Mouse (Mus musculus) hindbrain, embryonic 16.5 days (tissue): Measurements from ENCODE around the gene Limch1. TPM values are rescaled to one million over a fixed set of nuclear protein-coding genes. Genes with fewer than 3 reads are reported as not detected.

ENCODE experiments used
- ATAC-seq: fragments of 200-750 bp; cut with Nextera tagmentation; 2 replicates; pipeline ENCODE4 v1.8.0; 2017; ENCODE audit warnings: moderate TSS enrichment, moderate library complexity
- H3K27ac ChIP-seq: fragments of 300-500 bp; sonication (generic); 2 replicates; pipeline ENCODE4 v1.5.1; 2014; ENCODE audit warnings: low read depth, mild to moderate bottlenecking, control low read depth, low read length, moderate library complexity
- H3K27me3 ChIP-seq: fragments of 300-500 bp; sonication (generic); replicated peaks from 2 replicates; pipeline ENCODE4 v1.6.1; 2014; ENCODE audit warnings: low read length; ENCODE audit not compliant: control insufficient read depth, insufficient read depth
- H3K36me3 ChIP-seq: fragments of 300-500 bp; sonication (generic); 2 replicates; pipeline ENCODE4 v1.6.1; 2014; ENCODE audit warnings: mild to moderate bottlenecking, low read length, moderate library complexity, mixed read lengths; ENCODE audit not compliant: control insufficient read depth, insufficient read depth
- H3K4me1 ChIP-seq: fragments of 300-500 bp; sonication (generic); 2 replicates; pipeline ENCODE4 v1.6.1; 2014; ENCODE audit warnings: low read depth, low read length; ENCODE audit not compliant: control insufficient read depth, insufficient read depth
- H3K4me2 ChIP-seq: fragments of 300-500 bp; sonication (generic); 2 replicates; pipeline ENCODE4 v1.6.1; 2014; ENCODE audit warnings: mild to moderate bottlenecking, low read length, control low read depth, moderate library complexity
- H3K4me3 ChIP-seq: fragments of 300-500 bp; sonication (generic); 2 replicates; pipeline ENCODE4 v1.5.1; 2014; ENCODE audit warnings: mild to moderate bottlenecking, low read length, control low read depth, moderate library complexity
- H3K9ac ChIP-seq: fragments of 300-500 bp; sonication (generic); 2 replicates; pipeline ENCODE4 v1.6.1; 2014; ENCODE audit warnings: low read depth, mild to moderate bottlenecking, control low read depth, low read length, moderate library complexity
- H3K9me3 ChIP-seq: fragments of 300-500 bp; sonication (generic); 2 replicates; pipeline ENCODE4 v1.6.1; 2014; ENCODE audit warnings: mild to moderate bottlenecking, low read length, moderate library complexity; ENCODE audit not compliant: control insufficient read depth
- WGBS: fragments of 180-500 bp; shearing (Covaris S2); extraction: QIAGEN DNeasy Blood & Tissue Kit; methylation state at CpG from one replicate; pipeline ENCODE4 v1.1.7; 2014; 5-methylcytosine and 5-hydroxymethylcytosine counted together
- polyA plus RNA-seq: library from polyadenylated mRNA; unstranded; fragments of >200 nt; fragmentation: Nextera tagmentation; extraction: Ambion mirVana; gene quantifications from 2 replicates; pipeline ENCODE4 v1.2.1, GENCODE M21; 2015

The Limch1 gene
- polyA plus RNA-seq, 1 experiment from 2014 or later = 48.4 TPM

DNA sequence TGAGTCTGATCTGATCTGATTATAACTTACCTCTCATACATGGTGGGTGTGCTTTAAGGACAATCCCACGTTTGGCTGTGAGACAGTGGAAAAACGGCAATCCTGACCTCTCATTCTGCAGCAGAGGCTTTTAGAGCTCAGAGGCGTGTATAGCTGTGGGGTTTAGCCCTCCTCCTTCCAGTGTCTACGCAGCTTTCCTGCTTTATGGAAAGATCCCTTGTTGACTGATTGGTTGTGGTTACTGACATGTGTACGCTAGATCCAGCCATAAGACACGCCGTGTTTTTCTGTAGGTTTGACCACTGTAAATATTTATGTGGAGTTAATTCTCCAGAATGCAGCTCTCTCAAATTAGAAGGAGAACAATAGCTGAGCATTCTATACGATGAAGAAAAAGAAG, 81.2 kb downstream of the Limch1 start:
- 69% methylated on average over 8 of the region's 8 CpGs for WGBS
- Histone ChIP-seq H3K27ac (no peak overlapping the region), H3K36me3 (no peaks in the 10 kb centered on the region)

GRCm38 (mm10) chr5:66829505-66829904, 83.9 kb downstream of the Limch1 start:
- H3K27me3 ChIP-seq = no peaks in the 10 kb centered on the region
- no peak overlapping the region for H3K27ac ChIP-seq
- no peak for ATAC-seq

More for the DNA sequence above, 81.2 kb downstream of the Limch1 start:
- Histone ChIP-seq H3K4me3 (no peak overlapping the region), H3K4me2 (no peak overlapping the region), H3K27me3 (no peaks in the 10 kb centered on the region), H3K9ac (no peak overlapping the region), H3K4me1 (no peaks in the 10 kb centered on the region), H3K9me3 (no peaks in the 10 kb centered on the region)
- no peak for ATAC-seq

GRCm38 (mm10) chr5:66830206-66830605, 84.6 kb downstream of the Limch1 start:
- ATAC-seq = no peak
- no peaks in the 10 kb centered on the region for H3K9me3 ChIP-seq
- no peak overlapping the region for H3K4me3 ChIP-seq
- 88% methylated on average over 10 of the region's 10 CpGs for WGBS
- no peak overlapping the region for H3K4me2 ChIP-seq
- H3K27me3 ChIP-seq = no peaks in the 10 kb centered on the region
- no peaks in the 10 kb centered on the region for H3K36me3 ChIP-seq
- H3K27ac ChIP-seq = no peak overlapping the region
- H3K9ac ChIP-seq = no peak overlapping the region
- H3K4me1 ChIP-seq = no peaks in the 10 kb centered on the region

More at GRCm38 (mm10) chr5:66829505-66829904, 83.9 kb downstream of the Limch1 start:
- Histone ChIP-seq H3K9me3 (no peaks in the 10 kb centered on the region), H3K9ac (no peak overlapping the region), H3K4me3 (no peak overlapping the region), H3K4me1 (no peaks in the 10 kb centered on the region), H3K4me2 (no peak overlapping the region), H3K36me3 (no peaks in the 10 kb centered on the region)
- whole genome bisulfite sequencing = 81% methylated on average over 5 of the region's 5 CpGs

DNA sequence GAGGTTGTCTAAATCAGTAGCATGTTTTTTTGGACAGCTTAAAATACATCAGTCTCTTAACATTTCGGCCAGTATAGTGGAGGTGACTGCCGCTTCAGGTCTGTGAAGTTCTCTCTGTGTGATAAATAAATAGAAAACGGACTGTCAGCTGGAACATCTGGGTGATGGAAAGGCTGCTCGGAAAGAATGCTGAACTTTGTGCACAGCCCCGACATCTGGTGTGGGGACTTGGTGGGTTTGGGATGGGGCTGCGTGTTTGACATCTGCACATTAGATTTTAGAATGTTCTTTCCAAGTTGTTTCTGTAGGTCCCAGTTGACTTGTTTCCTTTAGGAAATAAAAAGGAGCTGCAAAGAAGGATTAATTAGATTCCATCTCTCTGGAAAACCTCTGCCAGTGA, 89.1 kb downstream of the Limch1 start:
- WGBS = 71% methylated on average over 6 of the region's 6 CpGs
- ATAC-seq = no peak
- H3K4me3 ChIP-seq = no peak overlapping the region

GRCm38 (mm10) chr5:66836892-66837291, 91.3 kb downstream of the Limch1 start:
- no peak for ATAC-seq
- Histone ChIP-seq H3K9me3 (no peaks in the 10 kb centered on the region), H3K4me2 (no peak overlapping the region), H3K27ac (no peak overlapping the region), H3K9ac (no peak overlapping the region), H3K4me1 (no peaks in the 10 kb centered on the region), H3K36me3 (no peaks in the 10 kb centered on the region), H3K4me3 (no peak overlapping the region), H3K27me3 (no peaks in the 10 kb centered on the region)
- 90% methylated on average over 4 of the region's 4 CpGs for WGBS

More for the DNA sequence above, 89.1 kb downstream of the Limch1 start:
- Histone ChIP-seq H3K27ac (no peak overlapping the region), H3K9me3 (no peaks in the 10 kb centered on the region), H3K27me3 (no peaks in the 10 kb centered on the region), H3K4me1 (no peaks in the 10 kb centered on the region), H3K9ac (no peak overlapping the region), H3K36me3 (no peaks in the 10 kb centered on the region), H3K4me2 (no peak overlapping the region)

DNA sequence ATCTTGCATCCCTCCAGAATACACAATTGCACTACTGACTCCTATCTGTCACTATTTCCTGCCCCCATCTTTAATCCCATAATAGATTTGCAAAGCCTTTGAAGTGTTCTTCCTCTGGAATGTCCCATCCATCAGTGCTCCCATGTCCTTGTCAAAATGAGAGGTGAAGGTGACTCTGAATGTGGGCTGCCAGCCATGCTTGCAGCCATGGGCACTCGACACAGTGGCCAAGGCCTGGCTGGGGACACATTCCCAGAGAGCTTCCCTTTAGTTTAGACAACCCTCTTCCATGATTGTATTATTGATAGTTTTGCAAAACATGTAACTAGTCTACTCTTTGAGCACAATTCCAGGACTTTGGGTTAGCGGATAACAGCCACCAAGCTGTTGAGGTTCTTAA, 96.3 kb downstream of the Limch1 start:
- H3K36me3 ChIP-seq = no peaks in the 10 kb centered on the region
- H3K9me3 ChIP-seq = no peaks in the 10 kb centered on the region
- no peak overlapping the region for H3K4me3 ChIP-seq
- no peak overlapping the region for H3K4me2 ChIP-seq
- no peak overlapping the region for H3K27ac ChIP-seq
- H3K4me1 ChIP-seq = no peaks in the 10 kb centered on the region
- no peaks in the 10 kb centered on the region for H3K27me3 ChIP-seq
- no peak overlapping the region for H3K9ac ChIP-seq
- ATAC-seq = no peak
- 90% methylated on average over 2 of the region's 2 CpGs for WGBS

DNA sequence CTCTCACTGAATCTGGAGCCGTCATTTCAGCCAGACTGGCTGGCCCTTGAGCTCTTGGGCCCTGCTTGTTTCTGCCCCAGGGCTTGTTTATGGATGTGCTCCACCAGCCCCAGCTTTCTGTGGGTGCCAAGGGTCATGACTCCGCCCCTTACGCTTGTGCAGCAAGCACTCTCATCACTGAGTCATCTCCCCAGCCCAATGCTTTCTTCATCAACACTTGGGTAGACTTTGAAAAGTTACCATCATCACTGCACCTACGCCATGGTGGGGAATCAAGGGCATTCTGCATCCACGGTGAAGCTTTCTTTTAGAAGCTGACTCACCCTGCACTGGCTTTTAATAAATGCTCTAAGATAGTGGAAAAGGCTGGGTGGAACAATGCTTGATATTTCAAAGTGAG, 97.1 kb downstream of the Limch1 start:
- Histone ChIP-seq H3K27ac (no peak overlapping the region), H3K4me1 (no peaks in the 10 kb centered on the region), H3K9me3 (no peaks in the 10 kb centered on the region), H3K36me3 (no peaks in the 10 kb centered on the region), H3K4me3 (no peak overlapping the region), H3K9ac (no peak overlapping the region), H3K27me3 (no peaks in the 10 kb centered on the region), H3K4me2 (no peak overlapping the region)
- 93% methylated on average over 5 of the region's 5 CpGs for WGBS
- no peak for ATAC-seq

DNA sequence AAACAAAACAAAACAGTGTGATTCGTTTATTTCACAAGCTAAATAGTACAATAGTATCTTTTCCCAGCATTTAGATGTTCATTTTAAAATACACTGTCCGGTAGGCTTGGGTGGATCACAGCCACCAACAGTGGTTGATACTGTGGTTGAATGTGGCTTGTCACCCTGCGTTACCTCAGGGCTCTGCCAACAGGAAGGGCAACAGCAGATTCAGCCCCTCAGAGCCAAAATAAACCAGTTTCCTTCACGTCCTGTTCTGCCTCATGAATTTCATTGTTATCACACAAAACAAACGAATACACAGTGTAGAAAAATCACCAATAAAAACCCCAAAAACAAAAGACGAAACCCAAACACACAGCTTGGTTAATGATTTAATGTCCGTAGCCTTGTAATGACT, 102.5 kb downstream of the Limch1 start:
- Histone ChIP-seq H3K27me3 (no peaks in the 10 kb centered on the region), H3K9ac (no peak overlapping the region), H3K36me3 (no peaks in the 10 kb centered on the region), H3K9me3 (no peaks in the 10 kb centered on the region), H3K27ac (no peak overlapping the region), H3K4me1 (no peaks in the 10 kb centered on the region), H3K4me3 (no peak overlapping the region), H3K4me2 (no peak overlapping the region)
- ATAC-seq = no peak
- 62% methylated on average over 7 of the region's 7 CpGs for WGBS

- H3K9ac ChIP-seq = no peak overlapping the region
- no peak overlapping the region for H3K27ac ChIP-seq
- H3K4me1 ChIP-seq = no peaks in the 10 kb centered on the region
- H3K4me3 ChIP-seq = no peak overlapping the region
- H3K4me2 ChIP-seq = no peak overlapping the region
- no peaks in the 10 kb centered on the region for H3K9me3 ChIP-seq
- no peak for ATAC-seq
- no peaks in the 10 kb centered on the region for H3K27me3 ChIP-seq
- no peaks in the 10 kb centered on the region for H3K36me3 ChIP-seq
- WGBS = 79% methylated on average over 4 of the region's 4 CpGs
Measured at GRCm38 (mm10) chr5:66849148-66849547, 103.5 kb downstream of the Limch1 start.

DNA sequence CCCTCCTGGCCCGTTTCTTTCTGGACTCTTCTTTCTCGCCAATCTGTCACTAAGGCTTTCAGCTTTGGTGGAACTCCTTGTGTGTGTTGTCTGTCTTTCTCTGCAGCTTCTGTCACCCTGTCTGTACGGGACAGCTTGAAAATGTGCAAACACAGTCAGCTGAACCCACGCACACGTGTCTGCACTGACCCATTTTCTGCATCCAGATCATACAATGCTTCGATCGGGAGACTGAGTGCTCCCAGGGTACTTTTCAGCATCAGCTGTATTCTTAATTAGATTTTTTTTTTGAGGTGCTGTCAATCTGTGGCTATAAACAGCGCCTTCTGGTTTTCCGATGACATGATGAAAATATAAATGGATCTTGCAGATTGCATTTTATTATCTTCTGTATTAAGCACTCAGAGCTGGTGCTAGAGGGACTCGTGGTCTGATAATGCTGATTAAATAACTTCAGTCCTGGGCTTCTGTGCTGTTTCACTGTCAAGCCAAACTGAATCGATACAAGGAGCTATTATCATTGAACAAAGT, 105.2 kb downstream of the Limch1 start:
- H3K4me2 ChIP-seq = no peak overlapping the region
- ATAC-seq = peak; percentile 70
- 40% methylated on average over 11 of the region's 11 CpGs for WGBS
- no peak overlapping the region for H3K4me3 ChIP-seq
- H3K27ac ChIP-seq = no peak overlapping the region
- peaks cover 3% of the 10 kb centered on the region; the same call in 1 of the 2 replicates for H3K4me1 ChIP-seq
- no peak overlapping the region for H3K9ac ChIP-seq
- no peaks in the 10 kb centered on the region for H3K9me3 ChIP-seq
- H3K27me3 ChIP-seq = no peaks in the 10 kb centered on the region
- H3K36me3 ChIP-seq = no peaks in the 10 kb centered on the region
